Mouse (Mus musculus): ENCODE results near the gene Tnip1.

The Tnip1 gene

GRCm38 (mm10) chr11:54932540-54932939, 30.2 kb downstream of the Tnip1 start:
- DNase-seq (ENCODE audit: low spot score) = no peak

GRCm38 (mm10) chr11:54931405-54932093, 31.2 kb downstream of the Tnip1 start:
- peak; percentile 57 for DNase-seq (ENCODE audit: low spot score)

DNA sequence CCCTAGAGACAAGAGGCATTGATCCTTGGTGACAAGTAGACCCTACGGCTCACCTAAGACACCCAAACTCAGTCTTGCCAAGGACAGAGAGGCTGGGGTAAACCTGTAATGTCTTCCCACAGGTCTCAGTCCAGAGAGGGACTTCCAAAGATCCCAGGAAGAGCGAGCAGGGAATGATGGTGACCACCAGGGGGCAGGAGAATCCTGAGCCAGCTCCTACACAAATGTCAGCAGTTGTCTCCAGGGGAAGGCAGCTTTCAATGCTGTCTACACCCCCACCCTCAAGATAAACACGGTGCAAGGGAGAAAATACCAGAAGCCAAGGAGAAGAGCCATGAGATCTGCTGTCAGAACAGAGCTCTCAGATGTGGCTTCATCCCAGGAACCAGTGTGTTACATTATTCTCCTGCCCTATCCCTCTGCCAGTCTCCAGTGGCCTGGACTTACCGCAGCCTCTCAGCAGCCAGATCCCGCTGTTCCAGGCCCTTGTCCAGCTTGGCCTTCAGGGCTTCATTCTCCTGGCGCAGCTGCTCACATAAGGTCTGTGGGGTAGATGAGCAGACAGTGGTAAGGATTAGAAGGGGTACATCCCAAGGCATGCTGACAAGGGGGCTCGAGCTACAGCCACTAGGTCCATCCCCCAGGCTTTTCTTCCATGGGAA, 32.3 kb downstream of the Tnip1 start:
- peak; percentile 80 for DNase-seq (ENCODE audit: low spot score)

DNA sequence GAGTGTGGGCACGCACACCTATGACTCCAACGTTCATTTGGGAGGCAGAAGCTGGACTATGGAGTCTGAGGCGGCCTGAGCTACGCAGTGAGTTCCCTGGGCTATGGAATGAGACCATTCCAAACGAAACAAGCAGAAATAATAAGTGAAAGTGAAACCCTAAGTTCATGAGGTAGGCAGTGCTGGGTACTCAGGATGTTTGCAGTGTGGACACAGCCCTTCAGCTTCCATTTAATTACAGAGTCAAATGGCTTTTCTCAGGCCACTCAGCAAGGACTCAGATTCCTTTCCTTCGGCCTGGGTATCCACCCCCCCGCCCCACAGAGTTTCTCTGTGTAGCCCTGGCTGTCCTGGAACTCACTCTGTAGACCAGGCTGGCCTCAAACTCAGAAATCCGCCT, 33.0 kb downstream of the Tnip1 start:
- no peak for DNase-seq (ENCODE audit: low spot score)

DNA sequence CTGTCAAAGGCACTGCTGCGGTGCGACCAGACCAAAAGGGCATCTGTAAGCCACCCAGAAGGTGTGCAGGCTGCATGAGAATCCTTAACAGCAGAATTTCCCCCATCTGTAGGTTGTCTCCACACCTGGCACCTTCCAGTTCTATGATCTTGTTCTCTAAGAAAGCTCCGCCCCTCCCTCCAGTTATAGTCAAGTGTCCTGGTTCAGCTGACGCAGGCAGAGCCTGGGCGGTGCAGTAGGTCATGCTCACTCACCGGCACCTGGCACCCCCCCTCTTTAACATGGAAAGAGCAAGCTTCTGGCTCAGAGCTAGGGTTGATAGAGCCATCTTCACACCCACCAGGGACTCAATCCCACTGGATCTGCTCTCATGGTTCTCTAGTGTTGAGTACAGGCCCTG, 33.4 kb downstream of the Tnip1 start:
- no peak for DNase-seq (ENCODE audit: low spot score)

GRCm38 (mm10) chr11:54928886-54929285, 33.8 kb downstream of the Tnip1 start:
- no peak for DNase-seq (ENCODE audit: low spot score)

GRCm38 (mm10) chr11:54928219-54928618, 34.5 kb downstream of the Tnip1 start:
- DNase-seq (ENCODE audit: low spot score) = no peak

GRCm38 (mm10) chr11:54927346-54928140, 35.2 kb downstream of the Tnip1 start:
- peak; percentile 71 for DNase-seq (ENCODE audit: low spot score)

DNA sequence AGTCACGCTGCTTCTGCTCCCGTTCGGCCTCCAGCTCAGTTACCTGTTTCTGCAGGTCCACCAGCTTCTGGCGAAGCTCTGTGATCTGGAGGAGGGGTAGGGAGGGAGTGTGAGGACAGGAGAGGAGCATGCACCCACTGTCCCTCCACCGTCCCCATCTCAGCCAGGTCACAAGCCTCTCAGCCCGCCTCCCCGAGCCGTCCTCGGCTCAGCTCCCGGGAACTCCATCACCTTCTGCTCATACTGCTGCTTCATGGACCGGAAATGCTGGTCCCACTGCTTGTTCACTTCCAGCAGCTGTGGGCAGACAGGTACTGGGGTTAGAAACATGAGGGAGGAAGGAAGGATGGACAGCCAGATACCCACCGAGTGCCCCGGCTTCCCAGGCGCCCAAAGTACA, 38.6 kb downstream of the Tnip1 start:
- DNase-seq (ENCODE audit: low spot score) = no peak

GRCm38 (mm10) chr11:54922488-54922887, 40.2 kb downstream of the Tnip1 start:
- DNase-seq (ENCODE audit: low spot score) = no peak

GRCm38 (mm10) chr11:54921798-54922197, 40.9 kb downstream of the Tnip1 start:
- DNase-seq (ENCODE audit: low spot score) = peak; percentile 50

GRCm38 (mm10) chr11:54920973-54921580, 41.6 kb downstream of the Tnip1 start:
- peak; percentile 54 for DNase-seq (ENCODE audit: low spot score)

DNA sequence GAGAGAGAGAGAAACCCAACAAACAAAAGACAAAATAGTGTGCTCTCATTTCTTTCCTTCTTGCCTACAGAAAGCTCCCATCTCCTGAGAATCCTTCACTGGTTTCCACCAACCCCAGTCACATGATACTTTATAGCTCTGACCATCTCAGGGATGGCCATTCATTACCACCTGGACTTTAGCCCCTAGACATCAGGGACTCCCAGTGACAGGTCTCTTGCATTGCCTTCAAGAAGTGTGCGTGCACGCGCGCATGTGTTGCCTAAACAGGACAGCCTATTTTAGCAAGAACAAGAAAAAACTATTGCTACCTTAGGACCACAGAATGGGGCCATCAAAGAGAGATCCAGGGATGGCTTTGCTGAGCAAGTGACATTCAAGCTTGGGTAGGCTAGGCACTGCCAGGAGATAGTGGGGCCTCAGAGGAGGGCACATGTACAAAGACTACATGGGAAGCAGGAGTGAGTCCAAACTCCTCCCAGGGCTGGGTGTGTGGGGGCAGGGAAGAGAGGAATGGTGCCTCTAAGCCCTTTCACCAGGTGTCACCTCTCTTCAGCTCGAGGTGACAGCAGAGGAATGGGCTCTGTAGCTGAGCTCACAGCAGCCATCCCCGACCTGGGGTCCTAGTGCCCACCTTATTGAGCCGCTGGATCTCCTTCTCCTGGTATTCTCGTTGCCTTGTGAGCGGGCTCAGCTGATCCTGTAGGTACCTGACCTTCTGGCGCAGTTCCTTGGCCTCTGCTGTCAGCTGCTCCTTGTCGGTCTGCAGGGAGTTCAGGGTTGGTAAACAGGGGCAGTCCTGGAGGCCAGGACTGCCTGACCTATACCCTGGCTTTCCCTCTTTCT, 42.4 kb downstream of the Tnip1 start:
- peak; percentile 57 for DNase-seq (ENCODE audit: low spot score)

DNA sequence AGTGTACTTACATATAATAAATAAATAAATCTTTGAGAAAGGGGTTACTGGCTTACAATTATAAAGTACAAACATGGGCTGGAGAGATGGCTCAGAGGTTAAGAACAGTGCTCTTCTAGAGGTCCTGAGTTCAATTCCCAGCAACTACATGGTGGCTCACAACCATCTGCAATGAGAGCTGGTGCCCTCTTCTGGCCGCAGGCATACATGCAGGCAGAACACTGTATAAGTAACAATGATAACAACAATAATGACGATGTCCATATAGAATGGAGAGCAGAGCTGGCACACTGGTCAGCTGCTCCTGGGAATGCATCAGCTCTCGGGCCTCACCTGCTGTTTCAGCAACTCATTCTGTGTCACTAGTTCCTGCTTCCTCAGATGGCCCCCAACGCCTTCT, 44.4 kb downstream of the Tnip1 start:
- no peak for DNase-seq (ENCODE audit: low spot score)

DNA sequence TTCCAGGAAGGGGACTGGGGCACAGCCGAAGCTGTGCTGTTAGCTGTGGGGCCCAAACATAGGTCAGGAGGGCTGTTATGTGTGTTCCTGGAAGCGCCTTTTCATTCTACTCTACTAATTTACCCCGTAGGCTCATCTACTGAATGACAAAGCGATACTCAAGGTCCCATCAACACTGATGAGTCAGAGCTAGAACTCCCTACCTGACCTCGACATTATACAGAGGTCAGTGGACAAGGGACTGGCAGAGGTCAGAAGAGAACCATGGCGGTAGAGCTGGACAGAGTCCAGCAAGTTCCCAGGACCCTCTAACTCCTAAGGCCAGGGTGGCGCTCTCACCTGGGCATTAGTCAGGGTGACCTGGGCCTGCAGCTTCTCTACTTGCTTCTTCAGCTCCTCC, 45.3 kb downstream of the Tnip1 start:
- no peak for DNase-seq (ENCODE audit: low spot score)

DNA sequence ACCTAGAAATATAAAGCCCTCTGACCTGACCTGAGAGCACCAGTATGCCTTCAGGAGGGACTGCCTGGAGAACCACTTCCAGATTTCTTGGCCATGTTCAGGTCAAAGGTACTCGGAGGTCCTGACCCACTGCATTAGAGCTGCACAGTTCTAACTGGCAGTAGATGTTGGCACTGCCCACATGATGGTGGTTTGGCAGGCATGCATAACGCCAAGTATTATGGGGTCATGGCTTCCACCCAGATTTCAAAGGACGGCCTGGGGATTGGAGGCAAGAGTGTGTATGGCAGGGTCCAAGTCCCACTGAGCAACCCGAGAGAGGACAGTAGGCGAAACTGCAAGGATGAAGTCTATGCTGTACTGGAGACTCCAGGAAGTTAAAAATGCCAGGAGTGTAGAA, 48.9 kb downstream of the Tnip1 start:
- DNase-seq (ENCODE audit: low spot score) = peak; percentile 54

DNA sequence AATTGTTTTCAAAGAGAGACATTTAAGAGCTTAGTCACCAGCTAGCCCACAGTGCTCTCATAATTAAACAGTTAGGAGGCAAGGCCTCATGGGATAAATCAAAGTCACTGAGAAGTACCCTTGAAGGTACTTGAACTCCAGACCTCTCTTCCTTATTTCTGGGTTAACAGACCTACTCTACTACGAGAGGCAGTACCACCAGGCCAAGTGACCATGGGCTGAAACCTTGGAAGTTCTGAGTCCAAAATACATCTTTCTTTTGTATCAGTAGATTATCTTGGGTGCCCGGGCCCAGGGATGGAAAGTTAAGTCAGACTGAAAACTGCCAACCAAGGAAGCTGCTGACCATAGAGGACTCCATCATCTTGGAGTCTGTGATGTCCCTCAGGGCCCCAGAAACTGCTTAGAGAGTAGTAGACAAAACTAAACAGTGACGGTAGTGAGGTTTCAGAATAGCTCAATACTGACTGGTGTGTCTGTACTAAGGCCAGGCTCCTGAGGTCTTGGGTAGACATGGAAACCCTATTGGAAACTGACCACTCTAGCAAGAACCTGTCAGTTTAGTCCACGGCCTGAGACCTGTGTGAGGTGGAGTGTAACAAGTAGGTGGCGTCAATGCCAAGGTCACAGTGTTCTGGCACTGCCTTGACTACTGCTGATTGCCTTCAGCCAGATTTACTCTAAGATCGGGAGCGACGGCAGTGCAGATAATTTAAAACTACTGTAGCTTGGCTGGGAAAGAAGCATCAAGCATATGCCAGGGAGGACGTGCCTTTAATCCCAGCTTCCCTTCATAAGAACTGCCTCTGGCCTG, 50.0 kb downstream of the Tnip1 start:
- DNase-seq (ENCODE audit: low spot score) = no peak

DNA sequence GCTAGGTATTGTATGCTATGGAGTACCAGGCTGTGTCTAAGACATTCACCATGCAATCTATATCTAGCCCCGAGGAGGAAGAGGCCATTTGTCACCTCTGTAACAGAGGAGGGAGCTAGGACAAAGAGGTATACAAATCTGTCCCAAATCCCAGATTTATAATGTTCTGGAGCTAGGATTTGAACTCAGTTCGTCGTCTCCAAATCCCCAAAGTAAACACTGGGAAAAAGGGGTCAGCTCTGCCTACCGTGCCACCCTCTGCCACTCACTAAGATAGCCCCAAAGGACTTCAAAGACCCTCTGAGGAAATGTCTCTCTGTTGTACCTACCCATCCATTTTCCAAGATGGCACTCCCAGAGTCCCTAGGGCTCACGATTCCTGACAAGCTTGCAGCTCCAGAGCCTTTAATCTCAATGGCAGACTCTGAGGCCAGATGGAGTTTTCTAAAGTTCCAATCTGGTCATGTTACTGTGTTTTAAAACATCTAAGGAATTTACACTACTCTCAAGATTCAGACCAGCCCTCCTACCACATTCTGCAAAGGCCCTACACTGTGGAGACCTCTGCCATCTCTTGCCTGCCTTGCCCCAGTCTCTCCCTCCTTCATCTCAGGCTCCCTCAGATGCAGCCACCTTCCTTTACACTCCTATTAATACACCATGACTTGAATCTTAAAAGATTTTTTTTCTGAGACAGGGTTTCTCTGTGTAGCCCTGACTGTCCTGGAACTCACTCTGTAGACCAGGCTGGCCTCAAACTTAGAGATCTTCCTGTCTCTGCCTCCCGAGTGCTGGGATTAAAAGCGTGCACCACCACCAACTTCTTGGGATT, 50.8 kb downstream of the Tnip1 start:
- no peak for DNase-seq (ENCODE audit: low spot score)

DNA sequence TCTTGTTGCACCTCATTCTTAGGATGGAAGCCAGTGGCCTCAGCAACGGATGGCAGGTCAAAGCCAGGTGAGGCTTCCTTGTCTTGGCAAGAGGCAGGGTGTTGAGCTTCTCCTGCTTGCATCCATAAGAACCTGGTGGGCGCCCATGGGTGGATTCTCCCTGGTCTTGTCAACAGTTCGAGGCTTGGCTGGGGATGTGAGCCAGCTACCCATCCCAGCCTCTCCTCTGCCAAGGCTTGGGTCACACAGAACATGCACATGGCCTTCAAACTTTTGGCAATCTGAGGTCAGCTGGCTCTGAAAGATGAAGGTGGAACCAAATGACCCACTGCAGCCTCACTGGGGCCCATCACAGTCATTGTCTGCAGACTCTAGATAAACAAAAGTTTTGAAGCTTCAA, 51.5 kb downstream of the Tnip1 start:
- DNase-seq (ENCODE audit: low spot score) = no peak

- no peak for DNase-seq (ENCODE audit: low spot score)
Measured at GRCm38 (mm10) chr11:54910081-54910665, 52.5 kb downstream of the Tnip1 start.
